Mouse (Mus musculus) embryo, embryonic 11 days (tissue): ENCODE data around the gene Trpc4.

ENCODE experiments used
- DNase-seq: peaks from one replicate; pipeline ENCODE4 v3.0.0-alpha.2; 2015

Trpc4 gene

DNA sequence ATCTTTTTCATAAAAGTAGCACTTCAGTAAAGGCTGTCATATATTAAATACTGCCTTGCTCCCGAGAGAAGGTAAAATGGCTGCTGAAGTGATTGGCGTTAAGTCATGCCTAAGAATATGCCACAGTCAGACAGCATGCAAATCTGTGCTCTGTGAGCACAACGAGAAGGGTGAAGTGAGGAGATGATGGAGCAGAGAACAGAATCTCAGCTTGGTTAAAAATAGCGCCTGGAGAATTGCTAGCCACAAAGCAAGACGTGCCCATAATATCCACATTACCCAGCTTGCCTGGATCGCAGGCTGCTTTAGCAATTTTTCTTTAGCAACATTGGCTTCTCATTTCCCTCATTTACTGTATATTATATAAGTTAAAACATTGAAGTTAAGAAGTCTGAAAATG is 113.3 kb downstream of the Trpc4 start:
- no peak for DNase-seq

GRCm38 (mm10) chr3:54274651-54275050 is 118.8 kb downstream of the Trpc4 start:
- DNase-seq: no peak

DNA sequence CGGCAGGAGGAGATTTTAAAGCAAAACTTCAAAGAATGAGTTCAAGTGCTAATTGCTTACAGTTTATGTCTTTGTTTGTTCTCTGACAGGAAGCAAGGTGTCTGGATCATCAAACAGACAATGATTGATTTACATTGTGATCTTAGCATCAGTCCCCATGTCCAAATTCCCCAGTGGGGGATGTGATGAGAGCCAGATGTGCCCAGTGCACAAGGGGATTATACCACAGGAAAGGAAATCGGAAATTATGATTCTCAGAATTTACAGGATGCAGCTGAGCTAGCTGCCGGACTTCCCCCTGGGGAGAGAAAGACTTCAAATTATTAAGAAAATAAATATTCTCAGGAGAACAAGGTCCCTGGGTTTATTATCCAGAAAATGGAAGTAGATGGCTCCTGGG is 133.9 kb downstream of the Trpc4 start:
- peak; percentile 33 for DNase-seq

DNA sequence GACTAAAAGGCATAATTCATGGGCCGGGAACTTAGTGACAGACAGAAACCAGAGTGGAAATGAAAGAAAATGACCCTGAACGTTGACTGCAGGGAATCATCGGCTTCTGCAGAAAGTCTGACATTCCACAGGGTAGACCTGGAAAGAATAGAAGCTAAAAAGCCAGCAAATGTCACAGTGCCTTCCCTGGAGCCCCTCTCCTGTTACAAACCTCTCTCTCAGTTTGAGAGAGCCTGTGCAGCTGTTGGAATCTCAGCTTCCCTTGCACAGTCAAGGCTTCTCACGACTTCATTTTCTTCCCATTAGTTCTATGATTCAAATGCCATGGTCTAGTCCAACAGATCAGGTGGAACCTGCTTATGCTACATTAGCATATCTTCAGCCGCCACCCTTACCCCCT is 154.8 kb downstream of the Trpc4 start:
- DNase-seq: peak; percentile 23

DNA sequence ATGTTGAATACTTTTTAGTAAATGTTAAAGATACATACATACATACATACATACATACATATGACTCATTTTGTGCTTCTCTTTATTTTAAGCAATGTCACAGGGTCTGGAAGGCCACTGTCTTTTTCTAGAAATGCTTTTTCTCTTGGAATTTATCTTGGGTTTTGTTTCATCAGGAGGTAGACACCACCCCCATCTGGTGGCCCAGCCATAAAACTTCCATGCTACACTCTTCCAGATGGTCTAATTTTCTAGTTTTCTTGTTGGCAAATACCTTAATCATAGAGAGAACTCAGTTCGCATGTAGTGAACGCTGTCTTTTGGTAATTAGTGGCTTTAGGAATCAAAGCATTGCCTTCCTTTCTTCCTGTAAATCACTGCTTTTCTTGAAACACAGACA is 158.2 kb downstream of the Trpc4 start:
- DNase-seq: no peak

DNA sequence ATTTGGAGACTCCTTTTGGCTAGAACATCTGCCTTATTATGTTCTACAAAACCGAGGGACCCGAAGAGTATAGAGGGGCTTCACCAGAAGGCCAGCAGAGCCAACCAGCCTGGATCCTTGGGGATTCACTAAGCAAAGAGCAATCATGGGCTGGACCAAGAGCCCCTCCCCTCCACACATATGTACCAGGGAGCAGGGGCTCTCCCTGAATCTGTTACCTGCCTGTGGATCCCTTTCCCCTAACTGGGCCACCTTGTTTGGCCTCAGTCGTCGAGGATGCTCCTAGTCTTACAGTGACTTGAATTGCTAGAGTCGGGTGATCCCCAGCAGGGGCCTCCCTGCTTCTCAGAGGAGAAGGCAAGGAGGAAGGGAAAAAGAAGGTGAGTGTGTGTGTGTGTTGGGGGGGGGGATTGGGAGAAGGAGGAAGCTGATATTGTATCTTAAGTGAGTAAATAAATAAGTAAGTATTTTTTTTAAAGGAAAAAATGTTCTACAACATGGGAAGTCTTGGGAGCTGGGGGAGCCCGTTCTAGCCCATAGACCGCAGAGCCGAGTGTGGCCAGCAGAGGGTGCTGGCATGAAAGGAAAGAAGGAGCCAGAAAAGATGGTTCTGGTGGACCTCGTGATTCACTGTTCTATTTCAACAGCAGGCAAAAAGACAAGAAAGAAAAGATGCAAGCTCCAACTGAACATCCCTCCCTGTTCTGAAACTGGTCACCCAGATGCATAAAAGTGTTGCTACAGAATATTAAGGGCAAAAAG is 197.2 kb downstream of the Trpc4 start:
- DNase-seq: peak; percentile 73

- peak; percentile 46 for DNase-seq
These were observed 201.7 kb downstream of the Trpc4 start for GRCm38 (mm10) chr3:54357561-54357960.

- DNase-seq: peak; percentile 78
These were observed 202.8 kb downstream of the Trpc4 start for GRCm38 (mm10) chr3:54358463-54359189.

DNA sequence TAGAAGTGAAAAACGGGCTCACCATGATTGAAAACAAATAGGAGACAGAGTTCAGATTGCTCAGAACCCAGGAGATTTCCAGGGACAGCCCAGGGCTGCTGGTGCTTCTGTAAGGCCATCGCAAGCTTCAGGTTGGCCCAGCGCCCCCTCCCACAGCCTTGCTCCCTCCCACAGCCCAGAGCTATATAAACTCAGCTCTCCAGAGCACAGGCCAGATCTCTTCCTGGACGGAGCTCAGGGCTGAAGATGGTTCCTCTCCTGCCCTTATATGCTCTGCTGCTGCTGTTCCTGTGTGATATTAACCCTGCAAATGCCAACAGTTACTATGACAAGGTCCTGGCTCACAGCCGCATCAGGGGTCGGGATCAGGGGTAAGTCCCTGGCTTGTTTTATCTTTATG is 205.1 kb downstream of the Trpc4 start, which contains the start of gene Postn:
TSS of gene Postn (plus strand) at position 213 of the 400 bp plus-strand sequence.
- peak; percentile 22 for DNase-seq

DNA sequence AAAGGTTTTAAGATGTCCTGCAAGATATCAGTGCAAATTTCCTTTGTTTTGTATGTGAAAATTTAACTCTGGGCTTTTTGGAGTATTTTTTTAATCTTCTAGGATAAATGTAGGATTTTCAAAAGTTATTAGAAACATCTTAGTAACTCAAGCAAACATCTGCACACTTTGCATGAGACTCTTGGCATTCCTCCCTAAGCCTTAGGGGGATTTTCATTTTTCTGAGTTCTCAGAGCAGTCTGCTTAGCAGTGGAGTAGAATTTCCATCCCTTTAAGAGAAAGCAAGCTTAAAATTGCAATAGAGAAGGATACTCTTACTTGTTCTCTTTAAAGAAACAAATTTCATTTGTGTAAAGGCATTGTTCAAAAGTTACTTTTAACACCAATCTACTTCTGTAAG is 205.8 kb downstream of the Trpc4 start:
- DNase-seq: no peak
